Mouse (Mus musculus): Measurements from ENCODE around the gene Elp1.

GRCm38 (mm10) chr4:56850724-56851123 lies 48.6 kb upstream of the Elp1 start:
- TF ChIP-seq GATA1 (IDR thresholded peaks at IDR 0.05; ENCODE audit: borderline replicate concordance, low read length): no peak
- no peak for TF ChIP-seq FLI1 (IDR thresholded peaks at IDR 0.05; ENCODE audit: low read length)
